In genomic region chr13:104036494-104037290, GRCm38 (mm10) we compare ENCODE assay signal across 8 mouse cellular contexts.
DNase-seq lines count a peak whose midpoint lies in the region; ATAC-seq lines count a peak whose summit lies in the region.

No protein-coding gene starts in this region.

- intact Hi-C loops in heart, postnatal 25 days (cut with DNase I): loop anchor here (5.0 kb wide), 1 partner anchor 179 kb away; no protein-coding TSS in a partner anchor

- no peak overlapping the region for H3K9ac ChIP-seq in forebrain, embryonic 14.5 days (ENCODE audit: low read length)
- no peak overlapping the region for H3K9ac ChIP-seq in kidney, embryonic 14.5 days (ENCODE audit: low read depth, low read length)

- H3K27ac ChIP-seq in forebrain, embryonic 14.5 days (ENCODE audit: low read depth, low read length): no peak overlapping the region
- peak overlapping the region; percentile 49; the same call in 1 of the 2 replicates for H3K27ac ChIP-seq in kidney, embryonic 14.5 days (ENCODE audit: low read depth, low read length)

- no peak overlapping the region for H3K4me2 ChIP-seq in forebrain, embryonic 14.5 days (ENCODE audit: low read length)
- H3K4me2 ChIP-seq in kidney, embryonic 14.5 days (replicated peaks; ENCODE audit: low read depth, low read length): no peak overlapping the region; the same call in 1 of the 2 replicates

- WGBS in forebrain, embryonic 14.5 days: 67% methylated on average over 23 of the region's 23 CpGs
- 52% methylated on average over 23 of the region's 23 CpGs for WGBS in kidney, embryonic 14.5 days

- H3K36me3 ChIP-seq in forebrain, embryonic 14.5 days (ENCODE audit: control insufficient read depth, insufficient read depth, low read length): 0 out of 2 replicates have a peak, but pooled peaks cover 6% of the 10 kb centered on the region
- no peaks in the 10 kb centered on the region for H3K36me3 ChIP-seq in kidney, embryonic 14.5 days (ENCODE audit: control insufficient read depth, insufficient read depth, low read length)

- peak; percentile 65 to 78 for DNase-seq in heart, adult 18-20 months
- no peak for DNase-seq in heart, postnatal 25 days (ENCODE audit: low spot score)
- DNase-seq in brain, adult 2 months (ENCODE audit: low read depth, low spot score): peak; percentile 47
- peak; percentile 77 for DNase-seq in forebrain, embryonic 14.5 days (ENCODE audit: low spot score)
- DNase-seq in lung, postnatal 25 days (ENCODE audit: low spot score): peak; percentile 86
- no peak for DNase-seq in thymus, postnatal 25 days

- no peak overlapping the region for H3K4me3 ChIP-seq in forebrain, embryonic 14.5 days (ENCODE audit: low read depth, low read length)
- H3K4me3 ChIP-seq in kidney, embryonic 14.5 days (ENCODE audit: low read length): no peak overlapping the region

- no peaks in the 10 kb centered on the region for H3K27me3 ChIP-seq in forebrain, embryonic 14.5 days (replicated peaks; ENCODE audit: control insufficient read depth, insufficient read depth, low read length)
- no peaks in the 10 kb centered on the region for H3K27me3 ChIP-seq in kidney, embryonic 14.5 days (ENCODE audit: control insufficient read depth, insufficient read depth, low read length)

- ATAC-seq in forebrain, embryonic 14.5 days: peak; percentile 40; the same call in 1 of the 2 replicates
- ATAC-seq in kidney, embryonic 14.5 days (ENCODE audit: low FRiP score, low TSS enrichment): peak; percentile 59
- no peak for ATAC-seq in erythroblast, adult 5-6 weeks (replicated peaks; ENCODE audit: low FRiP score, poor library complexity, severe bottlenecking)

- H3K9me3 ChIP-seq in forebrain, embryonic 14.5 days (replicated peaks; ENCODE audit: control insufficient read depth, low read length): no peaks in the 10 kb centered on the region
- no peaks in the 10 kb centered on the region for H3K9me3 ChIP-seq in kidney, embryonic 14.5 days (ENCODE audit: control insufficient read depth, low read length)

- H3K4me1 ChIP-seq in forebrain, embryonic 14.5 days (ENCODE audit: control insufficient read depth, insufficient read depth, low read length): peaks cover 40% of the 10 kb centered on the region
- peaks cover 36% of the 10 kb centered on the region for H3K4me1 ChIP-seq in kidney, embryonic 14.5 days (ENCODE audit: control insufficient read depth, insufficient read depth, low read length)

Comparison
In these comparisons a context has a peak if more than half of its experiments do, and no peak if none do; other contexts are left out.
1. DNase-seq: peak in heart, adult 18-20 months (2 of 2), brain, adult 2 months (single experiment), forebrain, embryonic 14.5 days (single experiment) and lung, postnatal 25 days (single experiment); none in heart, postnatal 25 days (single experiment) and thymus, postnatal 25 days (single experiment).